Mouse (Mus musculus) fibroblast of lung, adult 2 months (primary cell): ENCODE measurements around the gene Tfpi.

Experiments used
- DNase-seq: peaks from one replicate; pipeline ENCODE4 v3.0.0-alpha.2; 2011; ENCODE audit warnings: low read depth

Tfpi gene

GRCm38 (mm10) chr2:84473941-84474530 lies 2.5 kb downstream of the Tfpi start:
- DNase-seq, result no peak

- DNase-seq, result no peak
Observed at GRCm38 (mm10) chr2:84467391-84467790, 9.2 kb downstream of the Tfpi start.

GRCm38 (mm10) chr2:84464956-84465355 lies 11.6 kb downstream of the Tfpi start:
- no peak for DNase-seq

GRCm38 (mm10) chr2:84462411-84462810 lies 14.2 kb downstream of the Tfpi start:
- no peak for DNase-seq

GRCm38 (mm10) chr2:84459651-84460177 lies 16.9 kb downstream of the Tfpi start:
- no peak for DNase-seq

GRCm38 (mm10) chr2:84457221-84457620 lies 19.4 kb downstream of the Tfpi start:
- no peak for DNase-seq

- peak; percentile 50 for DNase-seq
Observed at GRCm38 (mm10) chr2:84455236-84455799, 21.3 kb downstream of the Tfpi start.

GRCm38 (mm10) chr2:84454551-84455235 lies 21.9 kb downstream of the Tfpi start:
- DNase-seq, result no peak

GRCm38 (mm10) chr2:84454051-84454450 lies 22.5 kb downstream of the Tfpi start:
- no peak for DNase-seq

GRCm38 (mm10) chr2:84445499-84445898 lies 31.1 kb downstream of the Tfpi start:
- no peak for DNase-seq

GRCm38 (mm10) chr2:84441940-84442339 lies 34.6 kb downstream of the Tfpi start:
- no peak for DNase-seq

GRCm38 (mm10) chr2:84429724-84430123 lies 46.9 kb downstream of the Tfpi start:
- peak; percentile 57 for DNase-seq

- DNase-seq, result no peak
Observed at GRCm38 (mm10) chr2:84428836-84429235, 47.7 kb downstream of the Tfpi start.

- DNase-seq, result no peak
Observed at GRCm38 (mm10) chr2:84426531-84426930, 50.0 kb downstream of the Tfpi start.

- no peak for DNase-seq
Observed at GRCm38 (mm10) chr2:84425138-84425537, 51.4 kb downstream of the Tfpi start, which contains the start of gene Calcrl. Gene Calcrl, minus strand, starts transcription at chr2:84425411.

- DNase-seq, result peak; percentile 54
Observed at GRCm38 (mm10) chr2:84416501-84416900, 60.1 kb downstream of the Tfpi start.

- DNase-seq, result no peak
Observed at GRCm38 (mm10) chr2:84409796-84410592, 66.6 kb downstream of the Tfpi start.

- DNase-seq, result no peak
Observed at GRCm38 (mm10) chr2:84404834-84405233, 71.7 kb downstream of the Tfpi start.

- no peak for DNase-seq
Observed at GRCm38 (mm10) chr2:84402713-84403112, 73.9 kb downstream of the Tfpi start.

- no peak for DNase-seq
Observed at GRCm38 (mm10) chr2:84396557-84396956, 80.0 kb downstream of the Tfpi start.

- DNase-seq, result no peak
Observed at GRCm38 (mm10) chr2:84393236-84393635, 83.3 kb downstream of the Tfpi start.

- no peak for DNase-seq
Observed at GRCm38 (mm10) chr2:84389075-84389474, 87.5 kb downstream of the Tfpi start.
